Mouse (Mus musculus) adrenal gland, postnatal 10 days (tissue): ENCODE data around the gene Tbc1d14. TPM values are rescaled to one million over a fixed set of nuclear protein-coding genes. Genes with fewer than 3 reads are reported as not detected.

Experiments
- DNase-seq: peaks from one replicate; pipeline ENCODE4 v3.0.0; 2021; ENCODE audit warnings: mixed read lengths
- total RNA-seq, 2 experiments: library from RNA; stranded (reverse); gene quantifications; 2 replicates each; pipeline ENCODE4 v1.2.3; 2021

The Tbc1d14 gene
- total RNA-seq, 2 experiments from 2014 or later, result 32.3 to 32.4 TPM

DNA sequence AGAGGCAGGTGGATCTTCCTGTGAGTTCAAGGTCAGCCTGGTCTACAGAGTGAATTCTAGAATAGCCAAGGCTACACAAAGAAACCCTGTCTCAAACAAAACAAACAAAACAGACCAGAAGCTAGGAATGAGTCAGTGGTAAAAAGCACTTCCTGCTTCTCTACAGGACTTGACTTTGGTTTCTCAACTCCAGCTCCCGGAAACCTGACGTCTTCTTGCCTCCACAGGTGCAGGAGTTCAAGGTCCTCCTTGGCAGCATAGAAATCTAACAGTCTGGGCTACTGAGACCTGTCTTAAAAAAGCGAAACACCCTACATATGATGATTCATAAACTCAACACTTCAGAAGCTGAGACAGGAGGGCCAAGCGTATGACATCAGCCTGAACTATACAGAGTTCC is 39.2 kb downstream of the Tbc1d14 start:
- DNase-seq, result no peak

DNA sequence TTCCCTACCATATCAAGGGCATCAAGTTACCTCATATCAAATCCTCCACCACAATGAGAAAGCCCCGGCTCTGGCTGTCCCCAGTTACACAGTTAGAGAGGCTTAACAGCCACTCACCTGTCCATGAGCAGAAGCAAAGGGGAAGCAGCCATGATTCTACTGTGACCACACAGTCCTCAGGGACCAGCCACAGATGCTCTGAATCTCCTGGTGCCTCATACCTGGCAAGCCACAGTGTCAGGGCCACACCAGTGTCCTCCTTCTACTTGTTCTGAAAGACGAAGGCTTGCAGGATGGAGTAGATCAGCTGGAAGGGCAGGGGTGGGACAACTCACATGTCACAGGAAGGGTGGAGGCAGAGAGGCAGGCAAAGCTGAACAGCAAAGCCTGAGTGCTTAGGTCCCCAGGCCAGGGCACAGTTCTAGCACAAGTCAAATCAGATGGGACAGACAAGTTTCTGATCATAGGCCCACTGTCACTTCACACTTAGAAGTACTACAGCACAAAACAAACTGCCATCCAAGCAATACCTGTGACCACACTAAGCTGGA is 39.9 kb downstream of the Tbc1d14 start:
- DNase-seq, result no peak

DNA sequence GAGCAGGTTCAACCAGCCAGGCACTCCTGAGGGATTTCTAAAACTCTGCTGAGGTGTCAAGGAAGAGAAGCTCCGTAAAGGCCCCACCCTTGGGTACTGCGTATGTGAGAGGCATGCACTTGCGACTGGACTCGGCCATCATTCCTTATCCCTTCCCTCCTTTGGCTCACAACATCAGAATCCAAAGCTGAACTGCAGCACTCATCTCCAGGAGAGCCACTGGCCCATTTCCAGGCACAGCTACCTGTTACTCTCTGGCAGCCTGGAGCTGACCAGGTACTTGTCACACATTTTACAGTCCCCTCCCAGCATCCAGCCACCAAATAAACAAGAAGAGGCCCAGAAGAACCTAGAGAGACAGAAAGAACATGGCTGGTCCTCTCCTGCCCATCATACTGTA is 40.7 kb downstream of the Tbc1d14 start:
- no peak for DNase-seq

DNA sequence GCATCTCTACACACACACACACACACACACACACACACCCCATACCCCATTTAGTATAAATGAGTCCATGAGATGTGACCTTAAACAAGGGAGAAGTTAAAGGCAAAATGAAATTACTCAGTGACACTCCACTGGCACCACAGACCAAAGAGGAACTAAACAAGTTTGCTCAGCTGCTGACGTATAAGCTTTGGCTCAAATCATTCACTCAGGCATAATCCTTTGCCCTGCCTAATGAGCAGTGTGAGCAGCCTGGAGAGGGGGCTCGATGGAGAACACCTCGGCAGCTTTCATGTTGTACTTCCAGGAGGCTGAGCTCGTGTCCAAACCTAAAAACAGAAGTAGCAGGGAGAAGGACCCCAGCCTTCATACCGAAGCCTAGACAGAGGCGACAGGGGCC is 43.8 kb downstream of the Tbc1d14 start:
- DNase-seq, result no peak

DNA sequence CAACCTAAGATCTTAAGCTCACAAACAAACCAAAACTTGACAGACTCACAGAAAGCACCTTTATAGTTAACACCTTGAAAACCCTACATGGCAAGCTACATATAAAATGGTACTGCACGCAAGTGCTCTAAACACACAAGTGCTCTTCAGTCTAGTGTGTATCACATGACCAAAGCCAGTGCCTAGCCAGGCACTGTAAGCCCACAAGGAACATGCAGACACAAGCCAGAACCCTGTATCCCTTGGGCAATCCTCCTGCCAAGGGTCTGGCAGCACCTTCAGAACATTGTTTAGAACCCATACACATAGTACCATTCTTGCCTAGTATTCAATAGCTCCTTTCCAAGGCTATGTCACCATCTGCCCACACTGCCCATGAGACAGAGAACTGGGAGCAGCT is 48.3 kb downstream of the Tbc1d14 start:
- DNase-seq, result peak; percentile 54

DNA sequence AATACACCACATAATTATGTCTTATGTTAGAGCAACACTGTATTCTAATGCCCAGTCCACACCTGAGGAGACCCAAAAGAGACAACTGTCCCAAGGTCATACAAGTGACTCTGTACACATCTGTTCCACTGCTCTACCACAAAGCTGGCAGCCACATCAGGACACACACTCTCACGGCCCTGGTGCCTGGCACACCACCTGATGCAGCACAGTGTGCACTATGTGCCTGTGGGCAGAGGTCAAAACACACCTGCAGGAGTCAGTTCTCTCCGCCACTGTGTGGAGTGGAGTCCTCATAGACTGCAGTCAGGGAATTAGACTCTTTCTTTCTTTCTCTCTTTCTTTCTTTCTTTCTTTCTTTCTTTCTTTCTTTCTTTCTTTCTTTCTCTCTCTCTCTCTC is 52.1 kb downstream of the Tbc1d14 start:
- no peak for DNase-seq

DNA sequence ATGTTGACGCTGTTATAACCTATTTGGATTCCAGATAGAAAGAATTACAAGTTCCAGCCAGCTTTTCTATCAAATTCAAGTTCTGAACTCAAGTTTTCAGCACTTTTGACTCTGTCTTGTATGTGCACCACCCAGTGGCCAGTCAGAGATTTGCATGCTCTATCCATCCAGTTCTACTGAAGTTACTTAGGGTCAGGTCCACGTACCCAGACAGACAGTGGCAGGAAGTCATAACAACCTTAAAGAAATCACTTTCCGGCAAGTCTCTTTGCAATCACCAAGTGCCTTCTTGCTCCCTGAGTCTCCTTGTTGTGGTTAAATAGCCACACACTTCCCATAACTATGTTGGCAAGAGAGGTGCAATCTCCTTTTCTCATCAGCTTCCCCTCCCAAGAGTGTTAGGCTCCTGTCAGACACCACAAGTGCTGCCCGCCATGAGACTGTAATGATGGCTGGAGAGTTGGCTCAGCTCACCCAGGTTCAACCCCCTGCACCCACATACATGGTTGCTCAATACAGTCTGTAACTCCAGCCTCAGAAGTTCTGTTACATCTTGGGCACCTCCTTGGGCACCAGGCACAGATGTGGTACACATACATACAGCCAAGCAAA is 54.4 kb downstream of the Tbc1d14 start:
- DNase-seq, result peak; percentile 76

DNA sequence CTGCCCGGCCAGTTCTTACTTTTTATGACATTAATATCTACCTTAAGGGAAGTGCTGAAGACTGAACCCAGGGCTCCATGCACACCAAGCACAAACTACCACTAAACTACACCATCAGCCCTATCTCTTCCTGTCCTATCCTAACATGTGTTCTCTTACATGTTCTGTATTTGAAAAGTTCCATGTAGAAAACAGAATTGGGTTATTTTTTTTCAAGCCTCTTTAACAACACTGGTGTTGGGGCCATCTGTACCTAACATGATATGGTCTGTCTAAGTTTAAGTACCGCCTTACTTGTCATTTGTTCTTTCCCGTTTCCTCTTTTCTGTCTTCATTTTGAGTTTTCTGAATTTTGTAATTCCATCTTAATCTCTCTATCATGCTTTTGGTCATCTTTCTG is 56.7 kb downstream of the Tbc1d14 start:
- no peak for DNase-seq

DNA sequence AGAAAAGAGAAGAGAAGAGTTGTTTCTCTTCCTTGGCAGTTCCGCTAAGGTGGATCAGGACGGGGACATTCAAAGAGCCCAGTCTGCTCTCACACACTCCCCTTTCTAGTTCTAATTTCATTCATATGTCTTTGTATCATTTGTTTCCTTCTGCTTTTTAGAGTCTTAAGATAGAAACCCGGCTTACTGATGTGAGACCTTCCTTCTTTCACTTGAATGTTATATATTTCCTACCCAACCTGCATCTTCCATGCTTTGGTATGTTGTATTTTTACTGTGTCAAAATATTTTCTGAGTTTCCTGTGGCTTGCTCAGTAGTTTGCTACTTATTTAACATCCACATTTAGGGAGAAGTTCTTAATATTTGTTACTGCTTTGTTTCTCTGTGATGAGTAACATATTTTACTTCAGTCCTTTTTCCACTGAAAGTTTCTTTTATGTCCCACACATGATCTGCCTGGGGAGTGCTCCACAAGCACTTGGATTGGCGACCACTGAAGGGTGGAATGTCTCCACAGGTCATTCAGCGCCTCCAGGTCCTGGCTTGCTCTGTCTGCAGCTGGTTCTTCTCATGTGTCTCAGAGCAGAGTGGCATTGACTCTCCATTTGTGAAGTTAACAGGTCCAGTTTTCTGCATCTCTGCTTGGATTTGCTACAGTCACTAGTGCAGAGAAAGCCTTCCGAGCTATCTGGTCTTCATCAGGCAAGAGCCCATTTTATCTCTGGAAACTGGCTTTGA is 57.5 kb downstream of the Tbc1d14 start:
- DNase-seq, result no peak

DNA sequence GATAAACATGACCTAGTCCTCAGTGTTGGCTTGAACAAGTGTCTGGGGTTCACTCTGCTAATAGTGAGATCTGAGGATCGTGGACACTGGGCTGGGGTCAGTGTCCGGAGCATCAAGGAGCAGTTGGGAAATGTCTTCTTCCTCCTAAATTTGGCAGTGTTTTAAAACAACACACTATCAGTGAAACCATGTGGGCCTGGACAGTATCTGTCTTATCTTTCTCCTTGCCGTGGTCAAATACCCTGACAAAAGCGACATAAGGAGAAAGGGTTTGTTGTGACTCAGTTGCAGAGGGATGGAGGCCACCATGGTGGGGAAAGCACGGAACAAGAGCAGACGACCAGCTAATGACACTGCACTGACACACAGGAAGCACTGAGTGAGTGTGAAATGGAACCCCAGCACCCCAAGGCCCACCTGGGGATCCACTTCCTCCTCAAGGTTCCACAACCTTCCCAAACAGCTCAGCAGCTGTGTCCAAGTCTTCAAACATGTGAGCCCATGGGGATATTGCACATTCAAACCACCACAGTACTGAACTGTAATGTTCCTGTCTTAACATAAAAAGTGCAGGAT is 58.5 kb downstream of the Tbc1d14 start:
- DNase-seq, result no peak

DNA sequence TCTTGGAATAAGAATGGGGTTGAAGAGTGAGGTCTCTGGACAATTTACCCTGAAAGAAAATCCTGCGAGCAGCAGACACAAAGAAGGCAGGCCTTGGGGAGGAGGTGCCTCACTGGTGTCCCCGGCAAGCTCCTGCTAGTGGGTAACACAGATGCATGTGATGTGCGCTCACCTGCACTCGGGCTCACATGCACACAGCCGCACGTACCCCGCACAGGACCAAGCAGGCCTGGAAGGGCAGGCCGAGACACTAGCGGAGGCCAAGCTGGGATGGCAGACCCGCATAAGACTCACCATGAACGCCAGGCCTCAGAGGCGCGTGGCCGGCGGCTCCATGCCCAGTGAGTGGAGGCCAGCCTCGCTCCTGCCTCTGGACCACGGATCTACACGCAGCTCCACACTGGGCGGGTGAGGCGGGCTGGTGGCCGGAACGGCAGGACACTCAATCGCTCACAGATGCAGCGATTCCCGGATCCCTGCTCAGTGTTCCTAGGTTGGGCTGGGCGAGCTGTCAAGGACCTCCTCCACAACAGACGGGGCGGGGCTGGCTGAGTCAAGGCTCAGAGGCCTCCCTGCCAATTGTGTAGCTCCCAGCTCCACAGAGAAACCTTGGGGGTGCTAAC is 62.8 kb downstream of the Tbc1d14 start:
- peak; percentile 98 for DNase-seq

DNA sequence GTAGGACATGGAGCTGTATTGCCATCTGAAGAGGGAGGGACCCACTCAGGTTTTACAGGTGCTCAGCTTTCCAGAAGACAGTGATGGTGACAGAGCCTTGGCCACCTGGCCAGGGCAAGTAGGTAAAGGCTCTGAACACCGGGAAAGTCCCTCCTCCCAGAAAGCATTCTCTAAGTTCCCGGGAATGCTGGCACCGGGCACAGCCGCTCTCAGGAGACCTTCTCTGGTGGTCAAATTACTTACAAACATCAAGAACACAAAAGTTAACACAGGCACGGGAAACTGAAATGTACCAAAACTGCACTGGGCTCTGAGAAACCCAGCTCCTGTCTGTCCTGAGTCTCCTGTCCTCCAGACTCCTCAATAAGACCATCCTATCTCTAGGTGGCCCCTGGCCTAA is 63.4 kb downstream of the Tbc1d14 start:
- DNase-seq, result no peak

DNA sequence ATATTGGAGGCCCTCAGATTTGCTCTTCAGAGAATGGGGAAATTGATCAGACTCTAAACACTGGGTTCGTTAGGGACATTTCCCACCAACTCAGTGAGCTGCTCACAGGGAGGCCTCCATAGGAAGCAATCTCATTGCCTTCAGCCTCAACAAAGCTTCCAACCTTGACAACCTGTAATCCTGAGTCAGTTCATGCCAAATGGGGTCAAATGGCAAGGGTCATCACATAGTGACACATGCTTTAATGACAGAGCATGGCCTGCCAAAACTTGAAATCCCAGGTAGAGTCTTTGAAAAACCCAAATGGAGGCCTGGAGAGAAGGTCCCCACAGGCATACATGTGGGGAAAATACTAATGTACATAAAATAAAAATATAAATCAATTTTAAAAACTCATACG is 66.2 kb downstream of the Tbc1d14 start:
- no peak for DNase-seq

DNA sequence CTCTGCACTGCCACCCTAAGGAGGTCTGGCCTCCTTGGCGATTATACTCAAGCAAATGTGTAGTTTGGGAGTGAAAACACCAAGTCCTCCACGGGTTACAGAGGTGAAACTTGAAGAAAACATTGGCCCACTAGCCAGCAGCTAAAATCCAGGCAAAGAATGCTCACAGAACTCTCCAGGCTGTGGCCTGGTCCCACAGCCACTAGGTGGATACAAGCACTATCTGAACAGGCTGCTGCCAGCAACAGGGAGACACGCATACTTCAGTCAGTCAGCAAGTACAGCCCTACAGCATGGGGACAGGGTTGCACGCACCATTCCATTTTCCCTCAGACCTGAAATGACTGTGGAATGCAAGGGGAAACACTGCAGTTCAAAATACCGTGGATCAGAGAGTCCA is 66.8 kb downstream of the Tbc1d14 start:
- DNase-seq, result peak; percentile 38

DNA sequence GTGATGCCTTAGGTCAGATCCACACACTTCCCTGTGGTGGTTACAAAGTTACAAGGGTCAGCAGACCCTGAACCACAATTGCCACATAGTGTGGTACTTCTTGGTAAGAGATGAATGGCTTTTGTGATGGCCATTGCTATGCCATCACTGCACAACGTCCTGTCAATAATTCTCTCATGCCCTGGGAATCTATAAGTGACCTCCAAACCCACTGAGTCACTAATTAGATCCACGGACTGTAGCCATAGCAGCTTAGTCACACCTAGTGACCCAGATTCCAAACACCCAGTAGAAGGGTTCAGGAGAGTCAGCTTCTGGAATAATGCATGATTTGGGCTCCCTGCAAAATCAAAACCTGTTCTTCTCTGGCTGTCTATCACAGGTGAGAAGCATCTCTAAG is 67.9 kb downstream of the Tbc1d14 start:
- no peak for DNase-seq

DNA sequence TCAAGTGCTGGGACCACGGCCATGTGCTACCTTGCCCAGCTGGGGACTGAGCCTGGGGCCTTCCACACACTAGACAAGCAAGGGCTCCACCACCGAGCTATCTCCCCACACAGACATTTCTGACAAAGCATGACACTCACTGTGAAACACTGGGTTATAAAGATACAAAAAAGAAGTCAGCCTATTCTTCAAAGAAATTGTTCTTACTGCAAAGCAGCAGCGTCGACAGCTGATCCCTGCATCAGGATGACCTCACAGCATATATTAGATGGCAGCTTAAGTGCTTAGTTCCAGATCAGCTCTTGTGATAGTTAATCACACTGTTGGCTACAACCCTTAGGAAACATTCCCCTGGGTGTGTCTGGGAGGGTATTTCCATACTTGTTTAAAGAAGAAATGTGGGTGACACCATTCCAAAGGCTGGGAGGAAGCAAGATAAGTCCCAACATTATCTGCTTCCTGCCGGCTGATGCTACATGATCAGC is 69.8 kb downstream of the Tbc1d14 start:
- DNase-seq, result no peak

DNA sequence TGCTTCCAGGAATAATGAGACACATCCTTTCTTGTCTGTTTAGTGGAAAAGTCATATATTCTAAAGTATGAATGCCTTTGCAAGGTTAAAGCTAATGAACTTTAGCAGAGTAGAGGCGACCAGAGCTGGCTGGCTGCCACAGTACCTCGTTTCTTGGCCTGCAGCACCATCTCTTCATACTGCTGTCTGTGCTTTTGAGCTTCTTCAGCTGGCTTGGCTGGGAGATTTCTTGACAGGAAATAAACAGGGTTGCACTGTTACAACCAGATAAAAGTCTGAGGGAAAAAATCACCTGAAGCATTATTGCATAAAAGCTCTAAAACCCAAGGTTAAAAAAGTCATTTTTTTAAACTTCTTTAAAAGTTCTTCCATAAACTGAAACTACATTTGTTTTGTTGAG is 70.3 kb downstream of the Tbc1d14 start:
- peak; percentile 38 for DNase-seq

DNA sequence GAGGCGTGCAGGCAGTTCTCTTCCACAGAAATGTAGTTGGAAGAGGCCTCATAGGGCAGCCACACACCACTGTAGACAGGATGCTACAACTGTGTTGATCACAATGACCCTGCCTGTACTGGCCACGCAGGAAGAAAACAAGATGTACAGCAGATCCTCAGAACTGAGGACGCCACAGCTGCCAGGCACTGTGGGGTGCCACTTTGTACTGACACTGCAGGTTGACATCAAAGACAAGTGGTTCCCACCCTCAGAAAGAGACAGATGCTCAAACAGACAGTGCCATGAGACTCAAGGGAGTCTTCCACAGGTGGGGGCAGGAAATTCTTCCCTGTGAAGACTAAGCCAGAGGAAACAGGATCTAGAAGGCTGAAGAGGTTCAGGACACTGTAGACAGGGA is 73.3 kb downstream of the Tbc1d14 start:
- DNase-seq, result no peak

DNA sequence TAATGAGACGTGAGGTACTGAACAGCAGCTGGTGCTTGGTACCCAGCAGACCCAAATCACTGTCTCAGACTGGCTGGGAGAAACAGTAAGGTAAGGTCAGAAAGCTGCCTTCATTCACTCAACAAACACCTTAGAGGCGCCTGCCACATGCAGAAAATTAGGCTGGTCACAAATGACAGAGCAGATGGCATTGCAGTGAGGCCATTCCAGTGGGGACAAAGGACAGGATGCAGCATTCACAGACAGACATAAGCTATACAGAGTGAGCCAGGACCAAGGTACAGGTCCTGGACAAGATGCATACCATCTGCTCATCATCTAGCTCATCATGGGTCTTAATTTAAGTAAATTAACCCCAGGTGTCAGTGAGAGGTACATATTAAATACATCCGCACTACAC is 75.5 kb downstream of the Tbc1d14 start:
- DNase-seq, result no peak

DNA sequence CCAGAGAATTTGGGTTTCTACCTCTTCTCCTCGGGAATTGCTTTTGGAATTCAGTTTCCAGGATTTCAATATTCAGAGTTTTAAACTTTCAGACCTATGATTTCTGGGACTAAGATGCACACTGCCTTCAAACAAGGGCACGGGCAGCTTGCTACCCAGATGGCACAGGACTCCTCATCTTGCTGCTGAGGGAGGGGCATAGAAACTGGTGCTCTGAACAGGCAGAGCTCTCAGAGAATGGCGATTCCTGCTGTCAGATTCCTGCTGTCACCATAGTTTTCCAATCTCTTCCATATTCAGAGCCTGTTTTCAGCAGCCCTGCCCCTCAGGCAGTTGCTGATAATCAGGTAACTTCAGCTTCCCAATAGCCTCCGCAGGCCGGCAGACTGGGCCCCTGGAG is 77.5 kb downstream of the Tbc1d14 start:
- DNase-seq, result no peak

DNA sequence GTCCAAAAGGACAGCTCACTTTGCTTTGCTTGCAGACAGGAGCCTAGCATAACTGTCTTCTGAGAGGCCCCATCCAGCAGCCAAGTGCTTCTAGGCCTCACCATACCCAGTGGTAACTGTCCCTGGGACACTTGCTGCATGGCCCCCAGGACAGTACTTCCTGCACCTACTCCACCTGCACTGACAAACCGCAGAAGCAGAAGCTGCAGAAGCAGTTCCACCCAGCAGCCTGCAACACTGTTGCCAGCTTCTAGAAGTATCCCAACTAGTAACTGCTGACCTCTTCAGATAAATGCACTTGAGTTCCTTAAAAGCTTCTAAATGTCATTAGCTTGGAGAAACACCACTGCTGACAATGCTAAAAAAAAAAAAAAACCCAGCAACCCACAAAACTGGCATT is 78.0 kb downstream of the Tbc1d14 start:
- no peak for DNase-seq

DNA sequence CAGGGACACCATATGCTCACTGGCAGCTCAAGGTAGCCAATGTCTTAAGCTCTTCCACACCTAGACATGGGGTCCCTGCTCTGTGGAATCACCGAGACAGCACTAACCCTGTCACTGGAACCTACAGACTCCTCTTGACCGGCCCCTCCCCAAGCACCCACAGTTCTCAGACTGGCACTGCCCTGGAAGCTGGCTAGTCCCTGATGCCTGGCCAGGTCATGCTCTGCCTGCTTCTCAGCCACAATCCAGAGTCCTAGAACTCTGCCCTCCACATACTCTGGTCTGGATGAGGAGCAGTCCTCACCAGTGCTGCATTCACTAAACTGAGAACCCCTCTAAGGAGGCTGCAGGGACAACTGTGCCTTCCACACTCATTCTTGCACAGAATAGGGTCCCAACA is 82.1 kb downstream of the Tbc1d14 start:
- no peak for DNase-seq

DNA sequence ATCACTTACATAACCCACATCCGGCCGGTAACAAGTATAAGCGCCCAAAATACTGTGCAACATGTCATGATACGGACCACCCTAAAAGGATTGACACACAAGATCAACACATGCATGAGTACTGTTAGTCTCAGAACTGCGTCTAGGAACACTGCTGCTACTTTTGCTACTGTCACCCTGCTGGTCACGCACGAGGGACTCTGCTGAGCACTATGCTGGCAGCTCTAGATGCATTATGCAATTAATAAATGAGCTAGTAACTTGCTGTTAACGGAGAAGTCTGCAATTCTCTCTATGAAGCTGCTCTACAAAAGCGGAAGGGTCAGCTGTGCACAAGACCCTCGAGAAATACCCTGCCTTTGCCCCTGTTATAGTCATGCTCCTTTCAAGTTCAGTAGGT is 84.7 kb downstream of the Tbc1d14 start:
- DNase-seq, result no peak
